Mouse (Mus musculus) ovary, postnatal 36 days (tissue): ENCODE measurements around the gene Ap1g1.
"Not testable (repeated sequence)": the region's sequence is repeated elsewhere in the genome, so short reads cannot be mapped to it uniquely, and the experiment has no call there.

Source experiments
- DNase-seq: peaks from one replicate; pipeline ENCODE4 v3.0.0; 2022; ENCODE audit warnings: low spot score, mixed read lengths

Ap1g1 gene

DNA sequence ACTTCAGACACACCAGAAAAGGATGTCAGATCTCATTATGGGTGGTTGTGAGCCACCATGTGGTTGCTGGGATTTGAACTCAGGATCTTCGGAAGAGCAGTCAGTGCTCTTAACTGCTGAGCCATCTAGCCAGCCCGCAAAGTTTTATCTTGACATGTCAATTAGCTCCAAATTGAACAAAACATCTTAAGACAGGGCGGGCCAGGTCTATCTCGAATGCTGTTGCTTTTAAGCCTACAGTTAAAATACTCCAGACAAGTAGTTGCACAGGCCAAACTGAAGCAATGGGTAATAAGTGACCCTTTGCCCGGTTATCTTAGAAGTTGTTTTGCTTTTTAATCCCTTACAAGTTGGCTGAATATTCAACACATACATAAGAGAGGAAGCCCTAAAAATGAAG lies 88.3 kb downstream of the Ap1g1 start:
- no peak for DNase-seq

DNA sequence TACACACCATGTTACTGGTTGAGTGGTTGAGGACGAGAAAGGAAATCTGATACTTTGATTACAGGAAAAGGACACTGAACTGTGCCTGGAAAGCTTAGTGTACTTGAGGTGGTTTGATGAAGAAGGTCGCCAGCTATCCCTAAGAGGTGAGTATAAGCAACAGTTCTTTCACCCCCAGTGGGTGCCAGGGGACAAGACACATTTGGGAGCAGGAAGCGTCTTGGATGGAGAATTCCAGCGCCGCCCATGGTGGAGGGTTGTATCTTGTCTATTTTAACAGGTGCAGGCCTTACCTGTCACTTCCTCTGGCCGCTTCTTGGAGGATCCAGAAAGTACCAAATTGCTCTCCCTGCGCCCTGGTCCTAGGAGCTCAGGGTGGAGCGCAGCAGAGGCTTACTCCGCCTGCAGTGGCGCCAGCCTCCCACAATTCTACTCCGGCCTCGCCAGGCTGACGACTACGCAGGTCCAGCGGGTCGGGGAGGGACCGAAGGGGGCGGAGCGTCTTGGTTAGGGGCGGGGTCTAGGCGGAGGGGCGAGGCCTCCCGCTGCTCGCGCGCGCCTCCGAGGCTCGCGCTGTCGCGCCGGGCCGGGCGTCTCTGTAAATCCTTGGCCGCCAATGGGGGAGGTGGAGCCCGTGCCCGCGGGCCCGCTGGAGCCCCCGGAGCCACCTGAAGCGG lies 89.8 kb downstream of the Ap1g1 start, which contains the start of gene Phlpp2:
Gene Phlpp2 (plus strand): TSS at position 540 of the 677 bp plus-strand sequence.
- peak; percentile 99 for DNase-seq

DNA sequence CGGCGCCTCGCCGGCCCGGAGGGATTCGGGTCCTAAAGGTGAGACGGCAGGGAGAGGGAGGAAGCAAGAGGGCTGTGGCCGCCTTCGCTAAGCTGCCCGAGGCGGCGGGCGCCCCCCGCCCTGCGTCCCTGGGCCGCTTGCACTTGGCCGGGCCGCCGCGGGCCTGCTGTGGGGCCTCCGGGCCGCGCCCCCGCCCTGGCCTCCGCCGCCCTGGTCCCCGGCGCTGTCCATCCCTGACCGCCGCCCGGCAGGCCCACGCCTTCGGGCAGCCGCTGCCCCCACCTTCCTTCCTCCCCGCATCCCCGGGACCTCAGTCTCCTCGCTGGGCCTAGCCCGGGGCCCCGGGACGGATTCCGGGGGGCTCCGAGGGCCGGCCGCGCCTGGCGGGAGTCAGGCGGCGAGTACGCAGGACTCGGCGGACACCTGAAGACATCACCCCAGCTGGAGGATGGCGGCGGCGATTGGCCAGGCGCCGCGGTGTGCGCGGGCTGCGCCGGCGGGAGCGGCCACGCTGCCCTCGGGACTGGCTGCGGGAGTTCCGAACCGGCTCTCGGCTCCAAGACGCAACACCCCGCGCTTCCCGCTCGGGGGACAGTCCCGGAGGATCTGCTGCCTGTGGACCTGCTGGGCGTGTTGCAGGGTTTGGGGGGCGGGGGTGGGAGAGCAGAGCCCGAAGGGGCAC lies 90.5 kb downstream of the Ap1g1 start:
- DNase-seq = peak; percentile 66

DNA sequence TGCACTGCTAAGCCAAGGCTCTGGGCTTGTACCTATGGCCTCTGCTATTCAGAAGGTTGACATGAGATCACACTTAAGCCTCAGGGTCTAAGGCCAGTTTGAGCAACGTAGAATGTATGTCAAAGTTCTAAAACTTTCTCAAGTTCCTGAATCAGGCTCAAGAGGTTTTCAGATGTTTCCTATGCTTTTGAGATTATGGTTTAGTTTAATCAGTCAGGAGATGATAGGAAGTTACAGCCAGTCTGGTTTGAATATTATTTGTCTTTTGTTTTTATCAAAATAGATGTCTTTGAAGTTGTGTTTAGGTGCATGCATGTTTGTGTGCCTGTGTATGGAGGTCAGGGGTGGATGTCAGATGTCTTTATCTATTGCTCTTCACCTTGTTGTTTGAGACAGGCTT lies 92.7 kb downstream of the Ap1g1 start:
- DNase-seq = no peak

DNA sequence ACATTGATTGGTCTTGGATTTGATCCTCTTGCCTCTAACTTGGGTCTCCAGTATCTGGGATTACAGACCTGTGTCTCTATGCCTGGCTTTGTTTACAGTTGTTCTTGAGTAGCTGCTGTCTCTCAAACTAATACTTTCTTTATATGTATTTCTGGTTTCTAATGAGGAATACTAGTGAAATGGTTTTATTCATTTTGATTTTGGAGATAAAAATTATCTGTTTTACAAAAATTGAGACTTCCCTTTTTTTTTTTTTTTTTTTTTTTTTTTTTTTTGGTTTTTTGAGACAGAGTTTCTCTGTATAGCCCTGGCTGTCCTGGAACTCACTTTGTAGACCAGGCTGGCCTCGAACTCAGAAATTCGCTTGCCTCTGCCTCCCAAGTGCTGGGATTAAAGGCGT lies 95.4 kb downstream of the Ap1g1 start:
- DNase-seq = not testable (repeated sequence)

DNA sequence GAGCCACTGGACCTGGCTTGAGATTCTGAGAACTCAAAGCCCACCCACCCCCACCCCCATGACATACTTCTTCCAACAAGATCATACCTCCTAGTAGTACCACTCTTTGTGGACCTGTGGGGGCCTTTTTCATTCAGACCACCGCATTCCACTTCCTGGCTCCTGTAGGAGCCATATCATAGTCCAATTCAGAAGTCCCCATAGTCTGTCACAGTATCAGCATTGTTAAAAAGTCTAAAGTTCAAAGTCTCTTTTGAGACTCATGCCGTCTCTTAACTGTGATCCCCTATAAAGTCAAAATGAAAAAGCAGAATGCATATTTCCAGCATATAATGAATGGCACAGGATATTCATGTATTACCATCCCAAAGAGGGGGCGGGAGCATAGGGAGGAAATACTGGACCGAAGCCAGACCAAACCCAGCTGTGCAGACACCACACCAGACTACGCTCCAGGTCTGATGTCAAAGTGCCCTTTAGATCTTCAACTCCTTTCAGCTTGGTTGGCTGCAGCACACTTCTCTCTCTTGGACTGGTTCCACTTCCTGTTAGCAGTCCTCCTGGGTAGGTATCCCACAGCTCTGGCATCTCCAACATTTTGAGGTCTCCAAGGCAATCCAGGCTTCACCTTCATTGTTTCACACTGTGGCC lies 101.8 kb downstream of the Ap1g1 start:
- peak; percentile 13 for DNase-seq

DNA sequence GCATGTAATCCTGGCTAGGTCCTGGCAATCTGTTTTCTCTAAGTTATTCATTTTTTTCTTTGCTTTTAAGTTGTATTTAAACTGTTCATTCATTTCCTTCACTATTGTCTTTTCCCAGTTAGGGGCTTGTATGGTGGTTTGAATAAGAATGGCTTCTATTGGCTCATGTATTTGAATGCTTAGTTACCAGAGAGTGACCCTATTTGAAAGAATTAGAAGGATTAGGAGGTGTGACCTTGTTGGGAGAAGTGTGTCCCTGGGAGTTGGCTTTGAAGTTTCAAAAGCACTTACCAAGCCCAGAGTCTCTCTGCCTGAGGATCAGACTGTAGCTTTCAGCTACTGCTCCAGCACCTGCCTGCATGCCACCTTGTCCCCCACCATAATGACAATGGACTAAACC lies 106.9 kb downstream of the Ap1g1 start:
- no peak for DNase-seq

DNA sequence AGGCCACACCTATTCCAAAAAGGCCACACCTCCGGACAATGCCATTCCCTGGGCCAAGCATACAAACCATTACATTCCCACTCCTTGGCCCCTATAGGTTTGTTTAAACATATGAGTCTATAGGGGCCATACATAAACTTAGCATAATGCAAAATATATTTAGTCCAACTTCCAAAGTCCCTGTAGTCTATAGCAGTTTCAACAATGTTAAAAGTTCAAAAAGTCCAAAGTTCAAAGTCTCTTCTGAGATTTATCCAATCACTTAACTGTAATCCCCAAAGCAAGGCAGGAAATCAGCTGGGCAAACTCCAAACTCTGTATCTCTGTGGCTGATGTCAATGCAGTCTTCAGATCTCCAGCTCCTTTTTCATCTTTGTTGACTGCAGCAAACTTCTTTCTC lies 110.9 kb downstream of the Ap1g1 start:
- no peak for DNase-seq

DNA sequence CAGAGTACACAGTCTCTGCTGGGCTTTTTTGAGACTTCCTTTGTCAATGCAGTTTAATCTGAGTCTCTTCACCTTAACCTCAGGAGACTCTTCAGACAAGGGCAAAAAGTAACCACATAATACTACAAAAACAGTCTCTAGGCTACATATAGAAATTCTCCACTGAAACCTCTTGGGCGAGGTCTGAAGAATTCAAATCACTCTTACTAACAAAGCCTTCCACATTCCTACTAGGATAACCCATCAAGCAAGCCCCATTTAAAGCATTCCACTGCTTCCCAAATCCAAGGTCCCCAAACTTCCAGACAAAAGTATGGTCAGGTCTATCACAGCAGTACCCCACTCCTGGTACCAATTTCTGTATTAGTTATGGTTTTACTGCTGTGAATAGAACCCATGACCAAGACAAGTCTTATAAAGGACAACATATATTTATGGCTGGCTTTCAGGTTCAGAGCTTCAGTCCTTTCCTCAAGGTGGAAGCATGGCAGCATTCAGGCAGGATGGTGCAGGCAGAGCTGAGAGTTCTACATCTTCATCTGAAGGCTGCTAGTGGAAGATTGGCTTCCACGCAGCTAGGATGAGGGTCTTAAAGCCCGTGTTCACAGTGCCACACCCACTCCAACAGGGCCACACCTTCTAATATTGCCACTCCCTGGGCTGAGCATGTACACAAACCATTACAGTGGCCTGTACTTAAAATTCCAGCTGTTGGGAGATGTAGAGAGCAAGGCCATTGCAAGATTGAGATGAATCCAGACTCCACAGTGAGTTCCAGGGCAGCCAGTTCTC lies 112.6 kb downstream of the Ap1g1 start:
- no peak for DNase-seq

DNA sequence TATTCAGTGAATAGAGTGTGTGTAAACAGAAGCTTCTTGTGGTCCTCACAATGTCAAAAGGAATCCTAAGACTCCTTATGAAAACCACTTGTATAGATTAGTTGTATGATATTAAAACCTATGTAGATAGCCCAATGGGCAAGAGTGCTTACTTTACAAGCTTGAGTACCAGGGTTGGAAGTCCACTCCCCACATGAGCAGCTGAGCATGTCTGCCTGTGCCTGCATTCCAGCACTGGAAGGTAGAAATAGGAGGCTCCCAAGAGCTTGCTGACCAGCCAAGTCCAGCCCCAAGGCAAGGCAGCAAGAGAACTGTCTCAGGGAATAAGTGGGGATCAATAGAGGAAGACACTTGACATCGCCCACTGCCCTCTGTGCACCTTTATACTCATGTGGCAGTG lies 116.3 kb downstream of the Ap1g1 start:
- no peak for DNase-seq

DNA sequence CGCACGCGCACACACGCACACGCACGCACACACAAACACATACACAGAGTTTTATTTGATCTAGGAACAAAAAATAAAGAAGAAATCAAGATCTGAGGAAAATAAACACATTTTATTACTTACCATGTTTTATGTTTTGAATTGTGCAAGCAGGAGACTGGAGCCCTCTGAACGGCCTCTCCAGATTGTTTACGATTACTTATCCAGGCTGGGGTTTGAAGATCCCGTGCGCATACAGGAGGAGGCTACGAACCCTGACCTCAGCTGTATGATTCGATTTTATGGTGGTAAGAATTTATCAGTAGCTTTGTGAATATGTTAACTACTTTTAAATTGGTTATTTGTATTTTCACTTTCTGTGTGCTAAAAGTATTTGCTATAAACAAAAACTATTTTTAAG lies 117.0 kb downstream of the Ap1g1 start:
- DNase-seq = no peak

DNA sequence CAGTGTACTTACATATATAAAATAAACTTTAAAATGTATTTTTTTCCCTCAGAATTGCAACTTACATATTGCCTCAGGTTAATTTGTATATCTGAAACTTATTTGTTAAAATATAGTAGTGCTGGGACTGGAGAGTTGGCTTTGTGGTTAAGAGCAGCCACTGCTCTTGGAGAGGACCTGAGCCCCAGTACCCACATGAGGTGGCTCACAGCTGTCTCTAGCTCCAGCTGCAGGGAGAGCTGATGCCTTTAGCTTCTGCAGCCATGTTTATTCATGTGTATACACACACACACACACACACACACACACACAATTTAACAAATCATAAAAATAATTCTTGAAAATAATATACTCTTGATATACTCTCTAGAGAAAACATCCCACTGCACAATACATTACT lies 124.0 kb downstream of the Ap1g1 start:
- DNase-seq = no peak

DNA sequence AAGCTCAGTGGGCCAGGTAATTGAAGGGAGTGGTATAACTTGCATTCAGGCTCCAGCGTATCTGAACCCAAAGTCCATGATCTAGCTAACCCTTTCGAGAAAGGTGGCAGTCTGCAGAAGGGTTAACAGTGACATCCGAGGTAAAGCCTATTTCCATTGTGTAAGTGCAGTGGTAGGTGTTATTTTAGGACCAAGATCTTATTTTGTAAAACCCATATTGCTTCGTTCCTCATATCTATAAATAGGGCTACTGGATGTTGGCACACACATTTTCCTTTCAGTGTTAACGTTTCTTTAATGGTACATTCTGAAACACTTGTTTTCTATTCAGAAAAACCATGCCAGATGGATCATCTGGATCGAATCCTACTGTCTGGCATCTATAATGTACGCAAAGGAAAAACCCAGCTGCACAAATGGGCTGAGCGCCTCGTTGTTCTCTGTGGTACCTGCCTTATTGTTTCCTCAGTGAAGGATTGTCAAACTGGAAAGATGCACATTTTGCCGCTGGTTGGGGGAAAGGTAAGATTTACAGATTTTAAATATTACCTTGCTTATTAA lies 125.6 kb downstream of the Ap1g1 start:
- DNase-seq = no peak

DNA sequence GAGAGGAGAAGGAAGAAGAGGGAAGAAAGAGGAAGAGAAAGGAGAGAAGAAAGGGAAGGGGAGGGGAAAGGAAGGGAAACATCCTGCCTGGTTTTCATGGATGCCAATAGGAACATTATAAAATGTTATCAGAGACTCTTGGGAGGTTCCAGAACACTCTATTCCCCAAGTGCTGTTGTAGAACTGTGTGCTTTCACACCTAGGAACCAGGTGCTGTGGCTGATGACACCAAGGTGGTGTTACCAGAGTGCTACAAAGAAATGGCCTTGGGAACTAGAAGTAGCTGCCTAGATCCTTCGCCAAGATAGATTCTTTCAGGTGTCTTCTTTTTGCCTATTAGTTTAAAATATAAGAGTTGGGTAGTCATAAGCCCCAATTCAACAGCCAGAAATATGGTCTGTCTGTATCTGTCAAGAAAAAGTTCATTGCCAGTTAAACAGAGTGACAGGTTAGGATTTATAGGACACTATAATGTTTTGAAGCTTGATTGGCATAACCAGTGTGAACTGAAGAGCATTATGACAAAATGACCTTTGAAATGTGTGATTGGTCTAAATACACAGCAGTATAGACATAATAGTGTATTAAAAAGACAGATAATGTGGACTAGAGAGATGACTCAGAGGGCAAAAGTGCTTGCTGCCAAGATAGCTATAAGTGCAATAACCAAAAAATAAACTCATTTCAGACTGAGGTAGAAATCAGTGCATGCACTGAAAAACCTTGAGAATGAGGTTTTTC lies 126.7 kb downstream of the Ap1g1 start:
- no peak for DNase-seq

DNA sequence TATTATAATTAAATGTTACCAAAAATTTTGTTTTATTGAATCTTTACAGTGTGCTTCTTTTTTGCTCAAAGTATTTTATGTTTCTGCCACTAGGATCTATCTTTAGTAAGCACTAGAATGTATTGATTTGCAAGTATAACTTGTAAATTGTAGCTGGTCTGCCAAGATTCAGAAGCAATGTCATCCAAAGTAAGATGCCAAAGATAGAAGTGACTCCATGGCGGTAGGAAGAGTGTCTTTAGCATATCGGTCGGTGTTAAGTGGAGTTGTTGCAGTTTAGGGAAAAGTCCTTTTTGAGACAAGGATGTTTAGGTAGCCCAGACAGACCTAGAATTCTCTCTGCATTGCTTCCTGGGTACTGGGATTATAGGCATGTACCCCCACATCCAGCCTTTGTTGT lies 128.6 kb downstream of the Ap1g1 start:
- DNase-seq = no peak

DNA sequence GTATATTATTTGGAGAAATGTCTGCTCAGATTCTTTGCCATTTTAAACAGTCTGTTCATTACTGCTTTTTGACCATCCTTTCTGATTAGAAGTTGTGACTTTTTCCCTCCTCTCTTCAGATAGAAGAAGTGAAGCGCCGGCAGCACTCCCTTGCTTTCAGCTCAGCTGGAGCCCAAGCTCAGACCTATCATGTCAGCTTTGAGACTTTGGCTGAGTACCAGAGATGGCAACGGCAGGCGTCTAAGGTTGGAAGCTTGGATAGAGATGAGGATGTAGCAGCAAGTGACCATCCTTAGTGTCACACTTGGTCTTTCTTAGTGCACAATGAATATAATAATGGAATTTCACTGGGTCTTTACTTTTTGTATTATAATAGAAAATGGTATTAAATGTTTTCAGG lies 129.0 kb downstream of the Ap1g1 start:
- no peak for DNase-seq
